Mouse (Mus musculus) forebrain, embryonic 11.5 days (tissue): ENCODE results near the gene Spx. TPM values are rescaled to one million over a fixed set of nuclear protein-coding genes. Genes with fewer than 3 reads are reported as not detected.
A peak's percentile ranks its signal among the peaks of the same experiment; 100 is the strongest.

ENCODE experiments used
- ATAC-seq: fragments of 200-750 bp; cut with Nextera tagmentation; replicated peaks from 2 replicates; pipeline ENCODE4 v1.8.0; 2017; ENCODE audit warnings: moderate TSS enrichment; ENCODE audit not compliant: low FRiP score
- DNase-seq: peaks from one replicate; pipeline ENCODE4 v3.0.0-alpha.2; 2017; ENCODE audit warnings: low spot score
- H3K27ac ChIP-seq: fragments of 300-500 bp; sonication (generic); 2 replicates; pipeline ENCODE4 v1.5.1; 2014; ENCODE audit warnings: low read depth, low read length
- H3K27me3 ChIP-seq: fragments of 300-500 bp; sonication (generic); 2 replicates; pipeline ENCODE4 v1.6.1; 2014; ENCODE audit warnings: mild to moderate bottlenecking, low read length, mixed read lengths; ENCODE audit not compliant: control insufficient read depth, insufficient read depth
- H3K36me3 ChIP-seq: fragments of 300-500 bp; sonication (generic); 2 replicates; pipeline ENCODE4 v1.6.1; 2014; ENCODE audit warnings: mild to moderate bottlenecking, low read length, moderate library complexity, mixed read lengths; ENCODE audit not compliant: control insufficient read depth, insufficient read depth
- H3K4me1 ChIP-seq: fragments of 300-500 bp; sonication (generic); replicated peaks from 2 replicates; pipeline ENCODE4 v1.6.1; 2014; ENCODE audit warnings: low read length, mixed read lengths; ENCODE audit not compliant: control insufficient read depth, insufficient read depth
- H3K4me2 ChIP-seq: fragments of 300-500 bp; sonication (generic); 2 replicates; pipeline ENCODE4 v1.6.1; 2014; ENCODE audit warnings: low read depth, mild to moderate bottlenecking, low read length, moderate library complexity, mixed read lengths; ENCODE audit not compliant: severe bottlenecking
- H3K4me3 ChIP-seq: fragments of 300-500 bp; sonication (generic); 2 replicates; pipeline ENCODE4 v1.5.1; 2014; ENCODE audit warnings: low read depth, low read length
- H3K9ac ChIP-seq: fragments of 300-500 bp; sonication (generic); 2 replicates; pipeline ENCODE4 v1.6.1; 2014; ENCODE audit warnings: low read length
- H3K9me3 ChIP-seq: fragments of 300-500 bp; sonication (generic); 2 replicates; pipeline ENCODE4 v1.6.1; 2016; ENCODE audit warnings: low read length, mixed read lengths; ENCODE audit not compliant: control insufficient read depth
- whole genome bisulfite sequencing: fragments of 180-500 bp; shearing (Covaris S2); extraction: QIAGEN DNeasy Blood & Tissue Kit; methylation state at CpG from one replicate; pipeline ENCODE4 v1.1.7; 2014; 5-methylcytosine and 5-hydroxymethylcytosine counted together
- polyA plus RNA-seq: library from polyadenylated mRNA; unstranded; fragments of >200 nt; fragmentation: Nextera tagmentation; extraction: Ambion mirVana; gene quantifications from 2 replicates; pipeline ENCODE4 v1.2.1, GENCODE M21; 2014

Spx gene
- polyA plus RNA-seq, result 0.87 and 1.3 TPM in 2 replicates

- ATAC-seq (no peak), DNase-seq (no peak)
- H3K9ac ChIP-seq, result no peak within 1 kb of the TSS
- no peak within 1 kb of the TSS; the same call in 1 of the 2 replicates for H3K4me3 ChIP-seq
- WGBS, result 70% methylated on average over 11 of the region's 11 CpGs
- H3K36me3 ChIP-seq, result no peaks in the 10 kb centered on the region
- peaks cover 2% of the 10 kb centered on the region; the same call in 1 of the 2 replicates for H3K4me1 ChIP-seq
- H3K9me3 ChIP-seq, result no peaks in the 10 kb centered on the region
- H3K27ac ChIP-seq, result no peak within 1 kb of the TSS
- peak within 1 kb of the TSS; percentile 58; the same call in 1 of the 2 replicates for H3K4me2 ChIP-seq
- H3K27me3 ChIP-seq, result peaks cover 14% of the 10 kb centered on the region
Observed at GRCm38 (mm10) chr6:142412906-142413491, at the start of gene Spx. Gene Spx (plus strand): TSS chr6:142413441.

- H3K4me3 ChIP-seq, result no peak overlapping the region
- ATAC-seq (no peak), DNase-seq (no peak)
- H3K9me3 ChIP-seq, result no peaks in the 10 kb centered on the region
- no peak overlapping the region for H3K4me2 ChIP-seq
- H3K36me3 ChIP-seq, result peaks cover 4% of the 10 kb centered on the region; the same call in 1 of the 2 replicates
- no peak overlapping the region for H3K9ac ChIP-seq
- WGBS, result 89% methylated on average over 8 of the region's 8 CpGs
- H3K27ac ChIP-seq, result no peak overlapping the region
- H3K4me1 ChIP-seq, result no peaks in the 10 kb centered on the region
- no peaks in the 10 kb centered on the region for H3K27me3 ChIP-seq
Observed at GRCm38 (mm10) chr6:142365742-142366472, 47.3 kb upstream of the Spx start.

- ATAC-seq, result no peak
- WGBS, result 91% methylated on average over 10 of the region's 10 CpGs
- no peaks in the 10 kb centered on the region for H3K27me3 ChIP-seq
Observed at GRCm38 (mm10) chr6:142366473-142367018, 46.7 kb upstream of the Spx start.

GRCm38 (mm10) chr6:142367565-142367964 is 45.7 kb upstream of the Spx start:
- Histone ChIP-seq H3K4me1 (no peaks in the 10 kb centered on the region), H3K9me3 (no peaks in the 10 kb centered on the region), H3K27ac (no peak overlapping the region), H3K36me3 (peaks cover 4% of the 10 kb centered on the region; the same call in 1 of the 2 replicates), H3K27me3 (no peaks in the 10 kb centered on the region), H3K9ac (no peak overlapping the region), H3K4me2 (no peak overlapping the region), H3K4me3 (no peak overlapping the region)
- DNase-seq (no peak), ATAC-seq (no peak)
- 94% methylated on average over 3 of the region's 3 CpGs for WGBS

More at GRCm38 (mm10) chr6:142366473-142367018, 46.7 kb upstream of the Spx start:
- Histone ChIP-seq H3K4me3 (no peak overlapping the region), H3K27ac (no peak overlapping the region), H3K36me3 (peaks cover 4% of the 10 kb centered on the region; the same call in 1 of the 2 replicates), H3K9me3 (no peaks in the 10 kb centered on the region), H3K9ac (no peak overlapping the region), H3K4me2 (no peak overlapping the region), H3K4me1 (no peaks in the 10 kb centered on the region)
- DNase-seq, result no peak

GRCm38 (mm10) chr6:142369568-142369967 is 43.7 kb upstream of the Spx start:
- H3K4me1 ChIP-seq, result no peaks in the 10 kb centered on the region
- no peak overlapping the region for H3K27ac ChIP-seq
- no peak overlapping the region for H3K9ac ChIP-seq
- DNase-seq (no peak), ATAC-seq (no peak)
- no peak overlapping the region for H3K4me3 ChIP-seq
- H3K36me3 ChIP-seq, result no peaks in the 10 kb centered on the region; the same call in 1 of the 2 replicates
- 93% methylated on average over 3 of the region's 3 CpGs for WGBS
- H3K9me3 ChIP-seq, result no peaks in the 10 kb centered on the region
- H3K4me2 ChIP-seq, result no peak overlapping the region
- H3K27me3 ChIP-seq, result no peaks in the 10 kb centered on the region

GRCm38 (mm10) chr6:142377081-142377480 is 36.2 kb upstream of the Spx start:
- 85% methylated on average over 1 of the region's 1 CpGs for WGBS
- no peak for ATAC-seq
- no peaks in the 10 kb centered on the region for H3K27me3 ChIP-seq

GRCm38 (mm10) chr6:142378576-142379330 is 34.5 kb upstream of the Spx start:
- no peak for DNase-seq
- H3K9ac ChIP-seq, result no peak overlapping the region
- WGBS, result 91% methylated on average over 8 of the region's 8 CpGs

More at GRCm38 (mm10) chr6:142377081-142377480, 36.2 kb upstream of the Spx start:
- no peak for DNase-seq
- Histone ChIP-seq H3K9me3 (no peaks in the 10 kb centered on the region), H3K27ac (no peak overlapping the region), H3K36me3 (no peaks in the 10 kb centered on the region; the same call in 1 of the 2 replicates), H3K4me3 (no peak overlapping the region), H3K9ac (no peak overlapping the region), H3K4me2 (no peak overlapping the region), H3K4me1 (no peaks in the 10 kb centered on the region)

GRCm38 (mm10) chr6:142379961-142380360 is 33.3 kb upstream of the Spx start:
- H3K4me1 ChIP-seq, result no peaks in the 10 kb centered on the region
- no peak overlapping the region for H3K4me3 ChIP-seq
- H3K27me3 ChIP-seq, result no peaks in the 10 kb centered on the region
- no peak for ATAC-seq
- H3K36me3 ChIP-seq, result no peaks in the 10 kb centered on the region; the same call in 1 of the 2 replicates
- no peak overlapping the region for H3K4me2 ChIP-seq
- WGBS, result 97% methylated on average over 6 of the region's 6 CpGs
- H3K9me3 ChIP-seq, result no peaks in the 10 kb centered on the region
- no peak overlapping the region for H3K9ac ChIP-seq
- H3K27ac ChIP-seq, result no peak overlapping the region
- no peak for DNase-seq

More at GRCm38 (mm10) chr6:142378576-142379330, 34.5 kb upstream of the Spx start:
- ATAC-seq, result no peak
- Histone ChIP-seq H3K27me3 (no peaks in the 10 kb centered on the region), H3K9me3 (no peaks in the 10 kb centered on the region), H3K27ac (no peak overlapping the region), H3K36me3 (no peaks in the 10 kb centered on the region; the same call in 1 of the 2 replicates), H3K4me3 (no peak overlapping the region), H3K4me2 (no peak overlapping the region), H3K4me1 (no peaks in the 10 kb centered on the region)
